Mouse (Mus musculus): ENCODE data around the gene Eif2d.

GRCm38 (mm10) chr1:131213361-131213760 is 60.4 kb downstream of the Eif2d start:
- TF ChIP-seq CTCF (IDR thresholded peaks at IDR 0.05; ENCODE audit: borderline replicate concordance, insufficient read depth, low read depth, low read length) (no peak), POLR2A (IDR thresholded peaks at IDR 0.05; ENCODE audit: borderline replicate concordance, insufficient read depth, low read length) (no peak)
